Mouse (Mus musculus) olfactory bulb, adult 2 months (tissue): Measurements from ENCODE around the gene Mecom. TPM values are rescaled to one million over a fixed set of nuclear protein-coding genes. Genes with fewer than 3 reads are reported as not detected.

ENCODE experiments used
- H3K27ac ChIP-seq: fragments of 200-500 bp; 2 replicates; pipeline ENCODE4 v1.5.1; 2012; ENCODE audit warnings: low read depth, low read length; ENCODE audit not compliant: insufficient read depth
- H3K4me1 ChIP-seq: fragments of 200-500 bp; 2 replicates; pipeline ENCODE4 v1.6.1; 2012; ENCODE audit warnings: low read length; ENCODE audit not compliant: control insufficient read depth, insufficient read depth
- H3K4me3 ChIP-seq: fragments of 200-500 bp; 2 replicates; pipeline ENCODE4 v1.5.1; 2012; ENCODE audit warnings: mild to moderate bottlenecking, low read depth, low read length, moderate library complexity; ENCODE audit not compliant: insufficient read depth
- CTCF ChIP-seq: fragments of 200-500 bp; IDR thresholded peaks from 2 replicates; pipeline ENCODE4 v1.5.1; 2012; ENCODE audit warnings: low read depth, mild to moderate bottlenecking, low read length, moderate library complexity; ENCODE audit not compliant: insufficient read depth
- POLR2A ChIP-seq: fragments of 200-500 bp; IDR thresholded peaks from 2 replicates; pipeline ENCODE4 v1.6.1; 2012; ENCODE audit warnings: mild to moderate bottlenecking, low read depth, low read length, moderate library complexity; ENCODE audit not compliant: insufficient read depth
- WGBS: fragments of 180-500 bp; shearing (Covaris S2); methylation state at CpG from one replicate; pipeline ENCODE4 v1.1.7; 2018; 5-methylcytosine and 5-hydroxymethylcytosine counted together
- polyA plus RNA-seq: library from polyadenylated mRNA; stranded (reverse); fragments of >200 nt; gene quantifications from 2 replicates; pipeline ENCODE4 v1.2.4, GENCODE M21; 2012; ENCODE audit warnings: low replicate concordance; ENCODE audit not compliant: missing spikeins, insufficient read depth, insufficient read length

Gene Mecom
- polyA plus RNA-seq, 1 experiment, result not detected

GRCm38 (mm10) chr3:30299460-30299859 is 248.3 kb downstream of the Mecom start:
- Histone ChIP-seq H3K27ac (no peak overlapping the region), H3K4me1 (no peaks in the 10 kb centered on the region), H3K4me3 (no peak overlapping the region)
- TF ChIP-seq CTCF (no peak), POLR2A (no peak)
- 77% methylated on average over 1 of the region's 1 CpGs for WGBS

DNA sequence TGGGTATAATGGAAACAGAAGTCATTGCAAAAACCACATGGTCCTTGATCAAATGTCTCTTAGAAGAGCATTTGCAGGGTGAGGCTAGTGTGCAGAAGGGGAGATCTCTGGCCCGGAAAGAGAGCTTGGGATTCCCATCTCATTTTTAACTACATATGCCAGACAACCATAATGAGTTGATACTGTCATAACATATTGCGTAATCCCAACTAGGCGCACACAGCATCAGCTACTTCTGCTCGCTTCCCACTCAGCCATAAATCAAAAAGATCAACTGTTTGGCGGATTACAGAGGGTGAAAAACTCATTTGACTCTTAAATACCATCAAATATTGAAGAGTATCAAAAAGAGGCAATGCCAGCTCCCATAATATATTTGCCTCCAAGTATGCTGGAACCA is 253.4 kb downstream of the Mecom start:
- TF ChIP-seq POLR2A (no peak), CTCF (no peak)
- 97% methylated on average over 5 of the region's 5 CpGs for WGBS
- no peaks in the 10 kb centered on the region for H3K4me1 ChIP-seq
- H3K27ac ChIP-seq, result no peak overlapping the region
- no peak overlapping the region for H3K4me3 ChIP-seq

DNA sequence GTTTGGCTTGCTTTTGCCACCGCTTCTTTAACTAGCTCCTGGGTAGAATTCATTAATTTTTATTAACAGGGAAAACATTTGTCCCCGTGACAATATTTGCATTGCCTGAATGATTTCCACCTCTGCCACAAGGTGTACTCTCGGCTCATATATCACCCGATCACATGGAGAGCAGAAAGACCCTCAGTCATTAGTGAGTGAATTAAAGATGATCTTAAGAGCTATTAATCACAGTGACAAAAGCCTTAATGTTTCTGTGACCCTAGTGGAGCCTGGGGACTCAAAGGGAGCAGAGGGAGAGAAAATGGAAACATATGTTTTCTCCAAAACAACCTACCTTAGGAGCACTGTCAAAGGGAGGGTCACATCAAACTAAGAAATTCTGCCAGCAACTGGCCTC is 261.3 kb downstream of the Mecom start:
- 73% methylated on average over 4 of the region's 4 CpGs for WGBS
- TF ChIP-seq POLR2A (no peak), CTCF (no peak)
- Histone ChIP-seq H3K4me3 (no peak overlapping the region), H3K27ac (no peak overlapping the region), H3K4me1 (no peaks in the 10 kb centered on the region)

DNA sequence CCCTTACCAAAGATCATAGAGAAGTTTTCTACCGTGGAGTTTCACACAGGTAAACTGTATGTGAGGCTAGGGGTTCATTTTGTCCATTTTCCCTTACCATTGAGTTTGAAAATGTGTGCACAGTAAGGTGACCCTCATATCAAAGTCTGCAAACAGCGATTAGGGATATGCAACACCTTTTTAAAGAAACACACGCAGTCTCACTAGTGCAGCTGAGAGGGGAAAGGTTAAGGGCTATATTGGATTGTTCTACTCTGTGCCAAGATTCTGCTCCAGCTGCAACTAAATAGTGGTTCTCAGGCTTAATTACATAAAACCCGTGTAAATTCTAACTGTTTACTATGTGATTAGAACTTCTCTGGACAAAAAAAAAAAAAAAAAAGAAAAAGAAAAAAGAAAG is 263.7 kb downstream of the Mecom start:
- WGBS, result 58% methylated on average over 4 of the region's 4 CpGs
- TF ChIP-seq CTCF, result no peak
- TF ChIP-seq POLR2A, result no peak
- H3K27ac ChIP-seq, result no peak overlapping the region
- H3K4me3 ChIP-seq, result no peak overlapping the region
- H3K4me1 ChIP-seq, result no peaks in the 10 kb centered on the region

DNA sequence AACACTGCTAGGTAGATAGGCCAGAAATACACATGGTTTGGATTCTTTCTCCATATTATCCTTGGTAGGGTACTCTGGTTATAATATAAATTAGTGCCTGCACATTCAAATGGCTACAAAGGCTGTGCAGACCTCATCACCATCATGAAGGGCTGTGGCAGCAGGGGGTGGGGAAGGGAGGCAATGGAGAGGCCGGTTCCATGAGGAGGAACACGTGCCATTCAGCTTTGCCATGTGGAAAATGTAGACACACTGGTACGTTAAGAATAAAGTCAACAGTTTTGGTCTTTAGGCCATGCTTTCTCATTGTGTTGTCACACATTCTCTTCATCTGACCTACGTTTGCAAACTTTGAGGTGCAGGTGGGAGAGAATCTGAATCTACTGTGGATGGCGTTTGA is 264.2 kb downstream of the Mecom start:
- TF ChIP-seq POLR2A (no peak), CTCF (no peak)
- H3K4me1 ChIP-seq, result no peaks in the 10 kb centered on the region
- H3K4me3 ChIP-seq, result no peak overlapping the region
- H3K27ac ChIP-seq, result no peak overlapping the region
- WGBS, result 90% methylated on average over 5 of the region's 5 CpGs

DNA sequence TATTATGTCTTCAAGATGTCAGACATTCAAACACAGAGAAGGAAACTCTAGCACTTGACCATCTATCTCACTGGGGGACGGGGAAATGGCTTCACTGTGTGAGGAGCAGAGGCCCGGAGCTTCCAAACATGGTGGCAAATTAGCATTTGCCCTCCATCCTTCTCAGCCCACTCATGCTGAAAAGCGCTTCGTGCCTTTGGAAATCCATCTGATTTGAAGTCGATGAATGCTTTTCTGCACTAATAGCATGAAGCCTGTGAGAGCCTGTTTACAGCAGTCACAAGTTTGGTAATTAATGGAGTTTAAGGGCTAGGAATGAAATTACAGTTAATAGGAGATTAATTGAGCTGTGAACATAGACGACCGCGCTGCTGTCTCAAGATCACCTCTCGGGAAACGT is 270.2 kb downstream of the Mecom start:
- WGBS, result 57% methylated on average over 10 of the region's 10 CpGs
- H3K4me1 ChIP-seq, result no peaks in the 10 kb centered on the region
- no peak overlapping the region for H3K4me3 ChIP-seq
- no peak overlapping the region for H3K27ac ChIP-seq
- no peak for TF ChIP-seq POLR2A

- no peak overlapping the region for H3K27ac ChIP-seq
- TF ChIP-seq CTCF (no peak), POLR2A (no peak)
- 79% methylated on average over 8 of the region's 8 CpGs for WGBS
- no peak overlapping the region for H3K4me3 ChIP-seq
- H3K4me1 ChIP-seq, result no peaks in the 10 kb centered on the region
Observed at GRCm38 (mm10) chr3:30276099-30276498, 271.7 kb downstream of the Mecom start.

DNA sequence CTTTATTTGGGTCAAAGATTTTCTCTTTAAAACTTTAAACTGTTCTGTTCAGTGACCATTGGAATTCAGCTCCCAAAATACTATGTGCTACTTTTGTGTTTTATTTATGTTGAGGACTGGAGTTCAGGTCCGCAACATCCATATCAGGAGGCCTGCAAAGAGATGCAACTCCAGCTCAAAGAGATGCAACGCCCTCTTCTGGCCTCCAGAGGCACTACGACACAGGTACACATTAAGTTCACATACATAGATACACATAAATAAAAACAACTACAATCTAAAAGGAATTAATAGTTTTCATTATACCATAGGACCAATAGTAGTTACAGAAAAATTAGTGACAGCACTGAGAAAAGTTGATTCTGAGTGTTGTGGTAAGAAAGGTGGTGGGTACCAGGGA is 278.6 kb downstream of the Mecom start:
- H3K27ac ChIP-seq, result no peak overlapping the region
- no peak for TF ChIP-seq CTCF
- TF ChIP-seq POLR2A, result no peak
- no peak overlapping the region for H3K4me3 ChIP-seq
- H3K4me1 ChIP-seq, result no peaks in the 10 kb centered on the region
- WGBS, result 72% methylated on average over 3 of the region's 3 CpGs

- H3K27ac ChIP-seq, result no peak overlapping the region
- no peaks in the 10 kb centered on the region for H3K4me1 ChIP-seq
- H3K4me3 ChIP-seq, result no peak overlapping the region
- no peak for TF ChIP-seq POLR2A
- TF ChIP-seq CTCF, result no peak
- WGBS, result 37% methylated on average over 4 of the region's 4 CpGs
Observed at GRCm38 (mm10) chr3:30260945-30261344, 286.9 kb downstream of the Mecom start.

- H3K4me1 ChIP-seq, result no peaks in the 10 kb centered on the region
- TF ChIP-seq CTCF (no peak), POLR2A (no peak)
- no peak overlapping the region for H3K4me3 ChIP-seq
- WGBS, result 84% methylated on average over 10 of the region's 10 CpGs
- no peak overlapping the region for H3K27ac ChIP-seq
Observed at GRCm38 (mm10) chr3:30258421-30258820, 289.4 kb downstream of the Mecom start.
